27 mouse cellular contexts compared by ENCODE assay signal in the genomic region with DNA sequence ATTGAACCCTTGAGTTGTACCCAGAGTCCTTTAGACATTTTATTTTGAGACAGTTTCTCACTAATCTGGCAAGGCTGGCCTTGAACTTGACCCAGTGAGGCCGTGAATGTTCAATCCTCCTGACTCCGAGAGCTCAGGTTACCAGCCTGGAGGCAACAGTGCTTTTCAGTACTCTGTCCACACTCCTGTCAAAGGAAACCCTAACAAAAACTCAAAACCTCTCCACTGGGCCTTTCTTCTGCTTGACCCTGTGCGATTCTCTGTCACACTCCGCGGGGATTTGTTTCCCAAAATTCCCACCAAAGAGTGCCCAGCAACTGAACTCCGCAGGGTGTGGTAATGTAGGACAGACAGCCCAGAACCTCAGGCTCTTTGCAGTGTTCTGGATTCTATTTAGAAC.
"Had no signal": no experiment of that assay in that cellular context is flagged by ENCODE, and none has a peak within 500 bp of the region (broad histone marks: within the 10 kb centered on the region; RNA-seq: fewer than 3 reads in every experiment).

No protein-coding gene starts in this region.

- DNase-seq: cerebellum, adult 8-10 months; cerebellum, adult 9-10 months; cerebellum, adult 9-11 months; cerebellum, postnatal 10 days; cerebellum, postnatal 14 days; cerebellum, postnatal 25 days; cerebellum, postnatal 36 days; embryo, embryonic 11 days; forebrain, postnatal 0 days; gastrocnemius, adult 2 months; gastrocnemius, postnatal 10 days; gastrocnemius, postnatal 14 days; gastrocnemius, postnatal 25 days; gastrocnemius, postnatal 36 days; heart, adult 18-20 months had no signal

- H3K9ac ChIP-seq: embryonic facial prominence, embryonic 12.5 days; embryonic facial prominence, embryonic 13.5 days; embryonic facial prominence, embryonic 15.5 days; forebrain, embryonic 12.5 days; forebrain, embryonic 13.5 days; forebrain, embryonic 15.5 days; forebrain, postnatal 0 days had no signal

- H3K4me2 ChIP-seq: embryonic facial prominence, embryonic 12.5 days; embryonic facial prominence, embryonic 13.5 days; embryonic facial prominence, embryonic 15.5 days; forebrain, embryonic 12.5 days; forebrain, embryonic 13.5 days; forebrain, embryonic 15.5 days; heart, embryonic 11.5 days had no signal

- ATAC-seq: forebrain, embryonic 13.5 days; forebrain, embryonic 14.5 days; forebrain, embryonic 15.5 days; forebrain, embryonic 16.5 days; forebrain, postnatal 0 days had no signal

- H3K4me3 ChIP-seq: embryonic facial prominence, embryonic 12.5 days; embryonic facial prominence, embryonic 13.5 days; embryonic facial prominence, embryonic 15.5 days; erythroblast, embryonic 14.5 days; forebrain, embryonic 10.5 days; forebrain, embryonic 12.5 days; forebrain, embryonic 13.5 days; forebrain, embryonic 15.5 days; gastrocnemius, adult 2 months; heart, embryonic 10.5 days had no signal

- H3K27me3 ChIP-seq: embryonic facial prominence, embryonic 12.5 days; embryonic facial prominence, embryonic 13.5 days; embryonic facial prominence, embryonic 15.5 days; forebrain, embryonic 12.5 days; forebrain, embryonic 13.5 days; forebrain, embryonic 15.5 days had no signal

- H3K27ac ChIP-seq: embryonic facial prominence, embryonic 12.5 days; embryonic facial prominence, embryonic 13.5 days; embryonic facial prominence, embryonic 15.5 days; forebrain, embryonic 10.5 days; forebrain, embryonic 12.5 days; forebrain, embryonic 13.5 days; forebrain, embryonic 15.5 days; gastrocnemius, adult 2 months; heart, embryonic 10.5 days had no signal

- H3K4me1 ChIP-seq: embryonic facial prominence, embryonic 15.5 days; forebrain, embryonic 10.5 days; forebrain, embryonic 12.5 days; forebrain, embryonic 13.5 days; forebrain, embryonic 15.5 days; heart, embryonic 10.5 days had no signal

- H3K36me3 ChIP-seq: embryonic facial prominence, embryonic 12.5 days; embryonic facial prominence, embryonic 13.5 days; embryonic facial prominence, embryonic 15.5 days; forebrain, embryonic 10.5 days; forebrain, embryonic 12.5 days; forebrain, embryonic 15.5 days; heart, embryonic 10.5 days had no signal

- H3K9me3 ChIP-seq: embryonic facial prominence, embryonic 12.5 days; embryonic facial prominence, embryonic 13.5 days; embryonic facial prominence, embryonic 15.5 days; forebrain, embryonic 10.5 days; forebrain, embryonic 12.5 days; forebrain, embryonic 13.5 days; forebrain, embryonic 15.5 days; heart, embryonic 10.5 days had no signal
